Mouse (Mus musculus) G1E (cell line): ENCODE data around the gene Tmprss12. TPM values are rescaled to one million over a fixed set of nuclear protein-coding genes. Genes with fewer than 3 reads are reported as not detected.
"Not testable (repeated sequence)": the region's sequence is repeated elsewhere in the genome, so short reads cannot be mapped to it uniquely, and the experiment has no call there.

Source experiments
- ATAC-seq: 2 replicates; pipeline ENCODE4 v1.8.0; 2016; ENCODE audit warnings: mild to moderate bottlenecking; ENCODE audit not compliant: insufficient number of reproducible peaks, poor library complexity, low FRiP score, severe bottlenecking; ENCODE audit errors: extremely low read depth
- DNase-seq: peaks from one replicate; pipeline ENCODE4 v3.0.0; 2012; ENCODE audit warnings: low spot score
- H3K27me3 ChIP-seq: 2 replicates; pipeline ENCODE4 v1.6.1; 2012; ENCODE audit warnings: mild to moderate bottlenecking, low read length, inconsistent platforms; ENCODE audit not compliant: insufficient read depth
- H3K36me3 ChIP-seq: replicated peaks from 2 replicates; pipeline ENCODE3; 2012; ENCODE audit warnings: mild to moderate bottlenecking, inconsistent platforms
- H3K4me1 ChIP-seq: 2 replicates; pipeline ENCODE4 v1.6.1; 2012; ENCODE audit warnings: low read depth, low read length, inconsistent platforms, mixed read lengths; ENCODE audit not compliant: insufficient read depth
- H3K4me3 ChIP-seq: 2 replicates; pipeline ENCODE4 v1.5.1; 2012; ENCODE audit warnings: low read depth, mild to moderate bottlenecking, inconsistent platforms, low read length, moderate library complexity, mixed read lengths
- H3K9me3 ChIP-seq: replicated peaks from 2 replicates; pipeline ENCODE4 v1.6.1; 2012; ENCODE audit warnings: inconsistent platforms
- CTCF ChIP-seq: IDR thresholded peaks from 2 replicates; pipeline ENCODE4 v1.5.1; 2012; ENCODE audit warnings: low read depth, low read length, inconsistent platforms, mixed read lengths
- GATA1 ChIP-seq: IDR thresholded peaks from 2 replicates; pipeline ENCODE4 v1.6.1; 2012; ENCODE audit warnings: borderline replicate concordance, low read length, inconsistent platforms, mixed read lengths
- GATA2 ChIP-seq: IDR thresholded peaks from 2 replicates; pipeline ENCODE4 v1.6.1; 2012; ENCODE audit warnings: low read depth, low read length, inconsistent platforms, borderline replicate concordance
- POLR2AphosphoS5 ChIP-seq: IDR thresholded peaks from 2 replicates; pipeline ENCODE4 v1.6.1; 2012; ENCODE audit warnings: low read depth, low read length, inconsistent platforms; ENCODE audit not compliant: insufficient replicate concordance
- TAL1 ChIP-seq: conservative IDR thresholded peaks from 2 replicates; pipeline ENCODE4 v1.6.1; 2012; ENCODE audit warnings: low read depth, low read length, inconsistent platforms, mixed read lengths
- polyA plus RNA-seq: library from polyadenylated mRNA; stranded (reverse); fragments of >175 nt; gene quantifications from 2 replicates; pipeline ENCODE4 v1.2.3, GENCODE M21; 2012
- total RNA-seq, 2 experiments: library from RNA; stranded (forward) in 1 of 2; stranded (reverse) in 1 of 2; fragments of 200-1000 nt in 1 of 2; fragments of >200 nt in 1 of 2; fragmentation: Nextera tagmentation in 1 of 2; gene quantifications; 2 replicates each; pipeline ENCODE4 v1.2.3; 2014 to 2017

Gene Tmprss12
- total and polyA plus RNA-seq, 3 experiments, result not detected

DNA sequence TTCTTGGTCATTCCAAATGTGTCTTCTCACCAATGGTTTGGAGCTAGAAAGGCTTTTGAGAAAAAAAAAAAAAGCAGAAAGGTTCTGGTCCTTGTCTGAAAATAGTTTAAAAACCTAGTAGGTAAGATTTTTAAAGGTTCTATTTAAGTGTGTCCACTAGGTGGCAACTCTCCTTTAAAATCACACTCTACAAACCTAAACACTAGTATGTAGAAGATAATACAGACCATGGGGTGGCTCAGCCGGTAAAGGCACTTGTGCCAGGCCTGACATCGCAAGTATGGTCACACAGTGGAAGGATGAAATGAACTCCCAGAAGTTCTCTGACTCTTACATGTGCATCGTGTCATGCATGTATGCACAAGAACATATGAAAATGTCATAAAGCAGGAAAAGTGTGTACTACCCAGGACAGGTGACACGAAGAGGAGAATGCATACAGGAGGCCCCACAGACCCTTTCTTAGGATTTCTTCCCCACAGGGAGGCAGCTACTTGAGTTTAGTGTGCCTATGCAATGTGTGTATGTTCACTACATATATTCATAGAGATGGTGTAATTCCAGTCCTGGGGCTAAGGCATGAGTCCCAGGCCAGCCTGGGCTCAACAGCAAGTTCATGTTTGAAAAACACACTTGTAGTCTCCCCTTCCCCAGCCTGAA lies 17.3 kb upstream of the Tmprss12 start:
- TF ChIP-seq CTCF (no peak), POLR2AphosphoS5 (no peak), GATA1 (no peak), TAL1 (no peak), GATA2 (no peak)
- no peaks in the 10 kb centered on the region for H3K27me3 ChIP-seq
- peak; percentile 9 for DNase-seq
- no peaks in the 10 kb centered on the region; the same call in 1 of the 2 replicates for H3K9me3 ChIP-seq
- no peak; the same call in 1 of the 2 replicates for ATAC-seq
- peaks cover 8% of the 10 kb centered on the region for H3K4me1 ChIP-seq
- no peak overlapping the region for H3K4me3 ChIP-seq
- peaks cover 27% of the 10 kb centered on the region for H3K36me3 ChIP-seq

DNA sequence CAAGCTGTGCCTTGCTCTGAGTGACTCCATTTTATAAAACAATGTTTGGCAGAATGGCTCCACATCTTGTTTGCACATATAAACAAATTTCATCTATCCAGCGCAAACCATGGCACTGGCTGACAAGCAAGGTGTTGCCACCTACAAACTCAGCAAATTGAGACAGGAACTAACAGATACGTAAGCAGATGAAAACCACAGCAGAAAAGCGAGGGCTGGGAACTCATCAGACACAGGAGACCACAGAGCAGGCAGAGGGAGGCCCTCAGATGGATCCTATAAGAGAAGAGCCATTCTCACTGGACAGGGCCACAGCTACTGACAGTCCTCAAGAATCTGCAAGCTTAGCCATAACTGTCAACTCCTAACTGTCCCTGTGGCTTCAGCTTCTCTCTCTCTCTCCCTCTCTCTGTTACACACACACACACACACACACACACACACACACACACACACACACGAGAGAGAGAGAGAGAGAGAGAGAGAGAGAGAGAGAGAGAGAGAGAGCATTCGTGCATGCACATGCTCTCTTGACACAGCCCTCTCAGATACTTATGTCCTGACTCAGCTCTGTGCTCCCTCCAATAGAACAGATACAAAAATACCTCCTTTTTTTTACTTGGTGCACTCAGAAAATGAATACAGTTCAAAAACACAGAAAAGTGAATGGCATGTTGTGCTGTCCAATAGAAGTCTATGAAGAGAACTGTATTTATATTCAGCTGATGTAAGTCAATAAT lies 14.9 kb upstream of the Tmprss12 start:
- H3K4me3 ChIP-seq, result no peak overlapping the region
- peaks cover 8% of the 10 kb centered on the region for H3K4me1 ChIP-seq
- no peaks in the 10 kb centered on the region; the same call in 1 of the 2 replicates for H3K9me3 ChIP-seq
- no peak for DNase-seq
- TF ChIP-seq GATA1 (no peak), CTCF (no peak), TAL1 (no peak), POLR2AphosphoS5 (no peak), GATA2 (no peak)
- 0 out of 2 replicates have a peak, but pooled peaks cover 2% of the 10 kb centered on the region for H3K27me3 ChIP-seq
- ATAC-seq, result no peak
- H3K36me3 ChIP-seq, result peaks cover 16% of the 10 kb centered on the region

DNA sequence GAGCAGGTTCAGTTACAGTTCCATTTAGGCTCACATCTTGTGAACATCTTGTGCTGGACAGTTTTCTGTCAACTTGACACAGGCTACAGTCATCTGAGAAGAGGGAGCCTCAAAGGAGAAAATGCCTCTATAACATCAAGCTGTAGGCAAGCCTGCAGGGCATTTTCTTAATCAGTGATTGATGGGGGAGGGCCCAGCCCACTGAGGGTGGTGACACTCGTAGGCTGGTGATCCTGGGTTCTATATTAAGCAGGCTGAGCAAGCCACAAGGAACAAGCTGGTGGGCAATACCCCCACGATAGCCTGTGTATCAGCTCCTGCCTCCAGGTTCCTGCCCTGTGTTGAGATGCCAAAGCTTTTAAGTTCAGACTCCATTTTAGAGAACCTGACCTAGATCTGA lies 11.7 kb upstream of the Tmprss12 start:
- H3K4me1 ChIP-seq, result peaks cover 5% of the 10 kb centered on the region
- H3K9me3 ChIP-seq, result no peaks in the 10 kb centered on the region; the same call in 1 of the 2 replicates
- TF ChIP-seq CTCF, result no peak
- H3K27me3 ChIP-seq, result peaks cover 2% of the 10 kb centered on the region; the same call in 1 of the 2 replicates
- H3K4me3 ChIP-seq, result no peak overlapping the region
- no peak for ATAC-seq
- no peaks in the 10 kb centered on the region for H3K36me3 ChIP-seq
- DNase-seq, result no peak

DNA sequence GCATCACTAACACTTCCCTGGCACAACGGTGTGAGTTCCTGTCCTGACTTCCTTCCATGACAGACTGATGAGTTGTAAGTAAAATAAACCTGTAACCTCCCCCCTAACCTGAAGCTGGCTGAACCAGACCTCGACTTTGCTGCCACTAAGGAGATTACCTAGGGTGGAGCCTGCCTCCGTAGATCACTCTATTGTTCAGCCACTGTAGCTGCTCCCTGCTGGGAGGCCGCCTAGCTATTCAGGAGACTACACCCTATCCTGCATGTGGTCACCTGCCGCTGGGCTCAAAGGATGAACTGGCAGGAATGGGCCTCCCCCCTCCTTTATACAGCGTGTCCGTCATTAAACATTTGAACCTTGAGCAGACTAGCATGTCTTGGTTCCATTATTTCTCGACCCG lies 10.9 kb upstream of the Tmprss12 start:
- no peak for TF ChIP-seq CTCF
- no peak for TF ChIP-seq GATA2
- no peak for TF ChIP-seq POLR2AphosphoS5
- TF ChIP-seq GATA1, result no peak
- no peak for TF ChIP-seq TAL1
- H3K9me3 ChIP-seq, result no peaks in the 10 kb centered on the region; the same call in 1 of the 2 replicates
- no peaks in the 10 kb centered on the region for H3K36me3 ChIP-seq
- H3K4me3 ChIP-seq, result no peak overlapping the region
- no peak for ATAC-seq
- H3K27me3 ChIP-seq, result peaks cover 2% of the 10 kb centered on the region; the same call in 1 of the 2 replicates
- DNase-seq, result no peak
- H3K4me1 ChIP-seq, result peaks cover 5% of the 10 kb centered on the region

DNA sequence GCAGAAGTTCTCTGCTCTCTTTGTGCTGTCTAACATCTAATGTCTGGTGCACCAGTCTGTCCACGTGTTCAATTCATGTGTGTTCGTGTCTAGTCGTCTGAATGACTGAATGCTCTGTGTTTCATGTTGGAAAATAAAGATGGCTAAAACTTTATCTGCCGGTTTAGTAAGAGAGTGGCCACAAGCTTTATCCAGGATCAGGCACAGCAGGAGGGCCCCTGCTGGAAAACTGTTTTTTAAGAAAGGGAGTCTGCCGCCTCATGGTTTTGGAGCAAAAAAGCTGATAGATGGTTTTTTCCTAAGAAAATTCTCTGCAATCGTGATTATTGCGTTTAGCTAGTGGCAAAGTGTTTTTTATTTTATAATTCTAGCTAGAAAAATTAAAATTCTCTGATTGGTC lies 10.0 kb upstream of the Tmprss12 start:
- DNase-seq, H3K36me3 ChIP-seq, H3K9me3 ChIP-seq, H3K27me3 ChIP-seq, ATAC-seq, H3K4me1 ChIP-seq, H3K4me3 ChIP-seq: not testable (repeated sequence)

DNA sequence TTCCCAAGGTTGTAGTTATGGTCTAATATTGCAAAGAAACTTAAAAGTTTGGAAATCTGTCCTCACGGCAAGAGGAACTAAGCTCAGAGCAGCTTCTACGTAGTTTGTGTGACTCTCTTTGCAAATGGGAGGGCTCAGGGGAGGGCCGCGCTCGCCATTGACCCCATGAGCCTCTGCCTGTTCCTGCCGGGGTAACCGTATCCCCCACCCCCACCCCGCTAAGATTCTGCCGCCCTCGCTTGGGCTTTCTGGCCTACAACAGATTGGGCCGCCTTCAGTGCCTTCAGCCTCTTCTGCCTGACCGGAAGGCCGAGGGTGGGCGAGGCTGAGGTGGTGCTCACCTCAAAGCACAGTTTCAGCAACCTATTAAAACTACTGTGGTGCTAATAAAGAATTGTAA lies 9.2 kb upstream of the Tmprss12 start:
- DNase-seq (no peak), ATAC-seq (no peak)
- Histone ChIP-seq H3K27me3 (peaks cover 2% of the 10 kb centered on the region; the same call in 1 of the 2 replicates), H3K9me3 (no peaks in the 10 kb centered on the region; the same call in 1 of the 2 replicates), H3K4me3 (no peak overlapping the region), H3K4me1 (peaks cover 2% of the 10 kb centered on the region; the same call in 1 of the 2 replicates), H3K36me3 (no peaks in the 10 kb centered on the region)
- TF ChIP-seq CTCF, result no peak
- no peak for TF ChIP-seq GATA2
- no peak for TF ChIP-seq POLR2AphosphoS5
- TF ChIP-seq TAL1, result no peak
- no peak for TF ChIP-seq GATA1

DNA sequence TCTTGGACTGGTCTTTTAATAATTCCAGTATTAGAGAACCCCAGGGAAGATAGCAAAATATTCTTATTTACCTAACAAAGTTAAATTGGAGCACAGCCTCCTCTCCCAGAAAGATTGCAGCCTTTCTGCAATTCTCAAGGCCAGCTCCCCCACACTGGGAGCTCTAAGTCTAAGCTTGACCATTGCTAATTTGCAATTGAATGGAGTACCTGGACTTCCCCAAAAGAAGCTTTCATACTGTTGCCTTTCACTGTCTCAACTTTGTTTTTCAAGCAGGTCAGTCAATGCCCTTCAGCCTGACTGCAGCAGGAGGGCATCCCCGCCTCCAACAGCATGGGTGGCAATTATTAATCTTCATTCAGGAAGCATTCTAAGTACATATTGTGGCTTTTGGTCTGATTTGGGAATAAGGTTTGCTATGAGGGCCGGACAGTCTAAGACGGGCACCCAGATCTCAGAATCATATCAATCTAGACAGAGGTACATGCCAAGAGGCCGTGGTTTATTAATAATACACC lies 6.8 kb upstream of the Tmprss12 start:
- H3K4me3 ChIP-seq, H3K4me1 ChIP-seq, ATAC-seq, H3K27me3 ChIP-seq, H3K36me3 ChIP-seq, DNase-seq, H3K9me3 ChIP-seq: not testable (repeated sequence)
